Mouse (Mus musculus): ENCODE measurements around the gene Ero1lb. TPM values are rescaled to one million over a fixed set of nuclear protein-coding genes. Genes with fewer than 3 reads are reported as not detected.

The Ero1lb gene
- polyA plus RNA-seq (2016; fragmentation: Nextera tagmentation; extraction: Ambion mirVana) = 8.1 and 8.3 TPM in 2 replicates

GRCm38 (mm10) chr13:12565621-12566390 lies at the start of gene Ero1lb:
Ero1lb (plus strand) TSS chr13:12565874.
- Histone ChIP-seq H3K36me3 (no peaks in the 10 kb centered on the region), H3K4me3 (peak within 1 kb of the TSS; percentile 74), H3K4me1 (peaks cover 5% of the 10 kb centered on the region; the same call in 1 of the 2 replicates), H3K27me3 (0 out of 2 replicates have a peak, but pooled peaks cover 3% of the 10 kb centered on the region), H3K4me2 (replicated peaks) (peak within 1 kb of the TSS; percentile 87), H3K9ac (peak within 1 kb of the TSS; percentile 75), H3K27ac (no peak within 1 kb of the TSS), H3K9me3 (no peaks in the 10 kb centered on the region)
- ATAC-seq (ENCODE audit: insufficient number of reproducible peaks, insufficient read depth, low FRiP score, low TSS enrichment) = peak; percentile 98
- under 1% methylated on average over 72 of the region's 73 CpGs for WGBS

GRCm38 (mm10) chr13:12519371-12519770 lies 46.3 kb upstream of the Ero1lb start:
- Histone ChIP-seq H3K4me2 (replicated peaks) (peak overlapping the region; percentile 86), H3K9ac (peak overlapping the region; percentile 42; the same call in 1 of the 2 replicates), H3K4me3 (peak overlapping the region; percentile 44), H3K27ac (no peak overlapping the region), H3K9me3 (no peaks in the 10 kb centered on the region), H3K27me3 (0 out of 2 replicates have a peak, but pooled peaks cover 2% of the 10 kb centered on the region), H3K4me1 (no peaks in the 10 kb centered on the region), H3K36me3 (no peaks in the 10 kb centered on the region)
- WGBS = 3% methylated on average over 18 of the region's 18 CpGs
- 0 out of 2 replicates have a peak, but pooled peaks have one; percentile 52 for ATAC-seq (ENCODE audit: insufficient number of reproducible peaks, insufficient read depth, low FRiP score, low TSS enrichment)

DNA sequence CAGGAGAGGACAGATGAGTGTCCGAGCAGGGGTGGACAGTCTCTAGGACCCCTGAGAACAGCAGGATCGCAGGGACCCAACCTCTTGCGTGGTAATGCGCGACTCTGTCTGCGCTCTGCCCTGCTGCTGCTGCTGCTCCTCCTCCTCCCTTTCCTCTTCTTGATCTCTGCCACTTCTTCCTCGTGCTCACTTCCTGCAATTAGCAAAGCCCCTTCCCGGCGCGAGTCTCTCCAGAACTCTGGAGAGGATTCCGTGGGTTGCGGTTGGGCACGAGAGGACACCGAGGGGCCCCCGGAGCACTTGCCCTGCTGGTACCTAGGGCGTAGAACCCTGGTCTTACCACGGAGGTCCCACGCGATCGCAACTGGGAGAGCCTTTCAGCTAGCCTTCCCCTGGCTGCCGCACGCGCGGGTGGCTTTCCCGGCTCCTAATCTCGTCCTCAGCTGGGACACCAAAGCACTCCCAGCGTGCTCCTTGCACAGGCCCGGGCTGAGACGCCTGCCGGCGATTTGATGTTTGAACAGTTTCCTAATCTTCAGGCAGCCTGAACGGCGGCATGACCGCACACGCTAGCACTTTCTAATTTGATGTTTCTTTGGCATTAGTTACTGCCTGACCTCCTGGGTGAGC lies 45.6 kb upstream of the Ero1lb start, which contains the start of gene Edaradd:
Gene Edaradd, minus strand, starts transcription at position 484 of the 630 bp plus-strand sequence.
- ATAC-seq (ENCODE audit: insufficient number of reproducible peaks, insufficient read depth, low FRiP score, low TSS enrichment) = peak; percentile 70; the same call in 1 of the 2 replicates
- H3K9me3 ChIP-seq = no peaks in the 10 kb centered on the region
- 0 out of 2 replicates have a peak, but pooled peaks cover 2% of the 10 kb centered on the region for H3K27me3 ChIP-seq
- peak within 1 kb of the TSS; percentile 49 for H3K9ac ChIP-seq
- H3K27ac ChIP-seq = no peak within 1 kb of the TSS; the same call in 1 of the 2 replicates
- H3K4me1 ChIP-seq = no peaks in the 10 kb centered on the region
- peak within 1 kb of the TSS; percentile 86 for H3K4me2 ChIP-seq (replicated peaks)
- peak within 1 kb of the TSS; percentile 44 for H3K4me3 ChIP-seq
- H3K36me3 ChIP-seq = no peaks in the 10 kb centered on the region
- under 1% methylated on average over 35 of the region's 35 CpGs for WGBS

- H3K4me1 ChIP-seq = no peaks in the 10 kb centered on the region
- no peak overlapping the region for H3K4me2 ChIP-seq (replicated peaks)
- H3K27me3 ChIP-seq = 0 out of 2 replicates have a peak, but pooled peaks cover 2% of the 10 kb centered on the region
- no peak for ATAC-seq (ENCODE audit: insufficient number of reproducible peaks, insufficient read depth, low FRiP score, low TSS enrichment)
- no peak overlapping the region for H3K9ac ChIP-seq
- no peaks in the 10 kb centered on the region for H3K9me3 ChIP-seq
- no peak overlapping the region for H3K4me3 ChIP-seq
- H3K27ac ChIP-seq = no peak overlapping the region
- H3K36me3 ChIP-seq = no peaks in the 10 kb centered on the region
Observed at GRCm38 (mm10) chr13:12522346-12522745, 43.3 kb upstream of the Ero1lb start.

DNA sequence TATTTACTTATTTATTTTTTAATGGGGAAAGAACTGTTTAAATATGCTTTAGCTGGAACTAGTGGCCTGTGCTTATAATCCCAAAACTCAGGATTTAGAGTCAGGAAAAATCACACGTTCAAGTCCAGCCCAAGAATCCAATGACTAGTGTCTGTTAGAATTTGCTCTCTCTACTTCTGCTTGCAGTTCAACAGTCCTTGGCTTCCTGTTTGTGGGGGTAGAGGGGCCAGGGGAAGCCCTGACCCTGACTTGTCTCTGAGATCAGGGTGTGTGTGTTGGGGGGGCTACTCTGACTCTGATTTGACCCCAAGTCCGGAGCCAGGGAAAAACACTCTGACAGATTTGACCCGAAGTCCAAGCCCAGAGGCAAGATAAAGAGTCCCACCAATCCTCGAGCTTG lies 40.0 kb upstream of the Ero1lb start:
- Histone ChIP-seq H3K9me3 (no peaks in the 10 kb centered on the region), H3K9ac (no peak overlapping the region), H3K4me3 (no peak overlapping the region), H3K4me1 (no peaks in the 10 kb centered on the region), H3K27ac (no peak overlapping the region), H3K4me2 (replicated peaks) (no peak overlapping the region), H3K36me3 (no peaks in the 10 kb centered on the region), H3K27me3 (0 out of 2 replicates have a peak, but pooled peaks cover 2% of the 10 kb centered on the region)
- ATAC-seq (ENCODE audit: insufficient number of reproducible peaks, insufficient read depth, low FRiP score, low TSS enrichment) = no peak
- 84% methylated on average over 4 of the region's 4 CpGs for WGBS

- no peak overlapping the region for H3K4me3 ChIP-seq
- no peaks in the 10 kb centered on the region for H3K9me3 ChIP-seq
- ATAC-seq (ENCODE audit: insufficient number of reproducible peaks, insufficient read depth, low FRiP score, low TSS enrichment) = no peak
- no peaks in the 10 kb centered on the region for H3K4me1 ChIP-seq
- WGBS = 72% methylated on average over 3 of the region's 3 CpGs
- no peak overlapping the region for H3K9ac ChIP-seq
- no peak overlapping the region for H3K27ac ChIP-seq
- H3K4me2 ChIP-seq (replicated peaks) = no peak overlapping the region
- H3K27me3 ChIP-seq = no peaks in the 10 kb centered on the region
- no peaks in the 10 kb centered on the region for H3K36me3 ChIP-seq
Observed at GRCm38 (mm10) chr13:12534628-12535027, 31.0 kb upstream of the Ero1lb start.

- Histone ChIP-seq H3K27me3 (0 out of 2 replicates have a peak, but pooled peaks cover 3% of the 10 kb centered on the region), H3K4me2 (replicated peaks) (no peak overlapping the region), H3K4me3 (no peak overlapping the region), H3K36me3 (no peaks in the 10 kb centered on the region), H3K9me3 (no peaks in the 10 kb centered on the region), H3K27ac (no peak overlapping the region), H3K4me1 (0 out of 2 replicates have a peak, but pooled peaks cover 6% of the 10 kb centered on the region), H3K9ac (no peak overlapping the region)
- 73% methylated on average over 6 of the region's 6 CpGs for WGBS
- ATAC-seq (ENCODE audit: insufficient number of reproducible peaks, insufficient read depth, low FRiP score, low TSS enrichment) = no peak
Observed at GRCm38 (mm10) chr13:12537971-12538370, 27.7 kb upstream of the Ero1lb start.

- no peak for ATAC-seq (ENCODE audit: insufficient number of reproducible peaks, insufficient read depth, low FRiP score, low TSS enrichment)
- Histone ChIP-seq H3K27ac (no peak overlapping the region), H3K4me1 (0 out of 2 replicates have a peak, but pooled peaks cover 9% of the 10 kb centered on the region)
Observed at GRCm38 (mm10) chr13:12539716-12540115, 26.0 kb upstream of the Ero1lb start.

GRCm38 (mm10) chr13:12540119-12540518 lies 25.6 kb upstream of the Ero1lb start:
- H3K36me3 ChIP-seq = no peaks in the 10 kb centered on the region
- H3K9ac ChIP-seq = no peak overlapping the region
- H3K9me3 ChIP-seq = no peaks in the 10 kb centered on the region
- WGBS = 53% methylated on average over 13 of the region's 13 CpGs
- 0 out of 2 replicates have a peak, but pooled peaks cover 3% of the 10 kb centered on the region for H3K27me3 ChIP-seq
- no peak overlapping the region for H3K4me3 ChIP-seq
- ATAC-seq (ENCODE audit: insufficient number of reproducible peaks, insufficient read depth, low FRiP score, low TSS enrichment) = no peak
- no peak overlapping the region for H3K27ac ChIP-seq
- 0 out of 2 replicates have a peak, but pooled peaks cover 9% of the 10 kb centered on the region for H3K4me1 ChIP-seq
- no peak overlapping the region for H3K4me2 ChIP-seq (replicated peaks)

More at GRCm38 (mm10) chr13:12539716-12540115, 26.0 kb upstream of the Ero1lb start:
- H3K36me3 ChIP-seq = no peaks in the 10 kb centered on the region
- no peak overlapping the region for H3K4me2 ChIP-seq (replicated peaks)
- 0 out of 2 replicates have a peak, but pooled peaks cover 3% of the 10 kb centered on the region for H3K27me3 ChIP-seq
- H3K9me3 ChIP-seq = no peaks in the 10 kb centered on the region
- WGBS = 32% methylated on average over 11 of the region's 11 CpGs
- no peak overlapping the region for H3K9ac ChIP-seq
- H3K4me3 ChIP-seq = no peak overlapping the region

DNA sequence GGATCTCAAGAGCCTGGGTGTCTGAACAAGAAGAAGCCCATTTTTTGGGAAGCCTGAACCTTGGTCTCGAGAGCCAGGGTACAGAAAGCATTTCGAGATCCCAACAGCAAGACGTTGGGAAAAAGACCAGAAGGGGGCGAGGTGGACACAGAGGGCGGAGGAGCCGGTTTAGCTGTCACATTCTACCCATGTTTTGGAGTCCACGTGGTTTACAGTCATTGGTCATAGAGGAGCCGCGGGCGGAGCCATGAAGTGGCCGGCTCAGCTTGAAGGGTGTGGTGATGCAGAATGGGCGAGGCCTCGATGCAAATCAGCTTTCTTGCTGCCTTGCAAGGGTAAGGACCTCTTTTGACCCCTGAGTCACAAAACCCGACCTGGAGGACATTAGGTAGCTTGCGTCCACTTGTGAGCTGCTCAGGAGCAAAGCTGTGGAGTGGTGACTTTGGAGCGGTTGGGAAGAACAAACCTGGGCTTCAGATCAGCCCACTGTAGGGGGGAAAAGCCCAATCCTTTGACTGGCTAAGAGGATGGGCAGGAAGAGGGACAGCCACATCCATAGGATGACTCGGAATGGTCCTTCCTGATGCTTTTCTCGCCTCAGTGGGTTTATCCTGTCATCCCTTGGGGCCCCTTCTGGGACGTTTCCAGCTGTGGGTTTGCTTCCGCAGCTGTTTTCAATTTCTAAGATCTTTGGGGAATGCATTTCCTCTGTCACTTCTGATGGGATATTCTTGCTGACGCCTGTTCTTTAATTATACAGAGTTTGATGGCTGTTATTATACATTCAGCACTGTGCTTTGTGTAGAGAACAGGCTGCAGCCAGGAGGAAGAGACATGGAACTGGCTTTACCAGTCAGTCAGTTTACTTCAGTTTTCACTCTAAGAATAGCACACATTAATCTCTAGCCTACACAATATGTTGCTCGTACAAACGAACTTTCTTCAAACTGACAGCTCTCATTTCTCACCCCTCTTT lies 23.4 kb upstream of the Ero1lb start:
- Histone ChIP-seq H3K27me3 (0 out of 2 replicates have a peak, but pooled peaks cover 3% of the 10 kb centered on the region), H3K9me3 (no peaks in the 10 kb centered on the region)

More for the DNA sequence above, 23.4 kb upstream of the Ero1lb start:
- peak; percentile 73; the same call in 1 of the 2 replicates for ATAC-seq (ENCODE audit: insufficient number of reproducible peaks, insufficient read depth, low FRiP score, low TSS enrichment)
- no peak overlapping the region for H3K27ac ChIP-seq
- no peaks in the 10 kb centered on the region for H3K36me3 ChIP-seq
- 0 out of 2 replicates have a peak, but pooled peaks cover 9% of the 10 kb centered on the region for H3K4me1 ChIP-seq
- no peak overlapping the region for H3K4me3 ChIP-seq
- WGBS = 9% methylated on average over 23 of the region's 23 CpGs
- H3K9ac ChIP-seq = no peak overlapping the region
- H3K4me2 ChIP-seq (replicated peaks) = peak overlapping the region; percentile 46
